Mouse (Mus musculus): ENCODE data around the gene Rpl18a. TPM values are rescaled to one million over a fixed set of nuclear protein-coding genes. Genes with fewer than 3 reads are reported as not detected.

The Rpl18a gene
- 2,423 and 2,642 TPM in 2 replicates for polyA plus RNA-seq (2015; fragmentation: Nextera tagmentation; extraction: Ambion mirVana)

GRCm38 (mm10) chr8:70897021-70897680, at the start of gene Rpl18a:
TSS of gene Rpl18a (minus strand) at chr8:70897412.

DNA sequence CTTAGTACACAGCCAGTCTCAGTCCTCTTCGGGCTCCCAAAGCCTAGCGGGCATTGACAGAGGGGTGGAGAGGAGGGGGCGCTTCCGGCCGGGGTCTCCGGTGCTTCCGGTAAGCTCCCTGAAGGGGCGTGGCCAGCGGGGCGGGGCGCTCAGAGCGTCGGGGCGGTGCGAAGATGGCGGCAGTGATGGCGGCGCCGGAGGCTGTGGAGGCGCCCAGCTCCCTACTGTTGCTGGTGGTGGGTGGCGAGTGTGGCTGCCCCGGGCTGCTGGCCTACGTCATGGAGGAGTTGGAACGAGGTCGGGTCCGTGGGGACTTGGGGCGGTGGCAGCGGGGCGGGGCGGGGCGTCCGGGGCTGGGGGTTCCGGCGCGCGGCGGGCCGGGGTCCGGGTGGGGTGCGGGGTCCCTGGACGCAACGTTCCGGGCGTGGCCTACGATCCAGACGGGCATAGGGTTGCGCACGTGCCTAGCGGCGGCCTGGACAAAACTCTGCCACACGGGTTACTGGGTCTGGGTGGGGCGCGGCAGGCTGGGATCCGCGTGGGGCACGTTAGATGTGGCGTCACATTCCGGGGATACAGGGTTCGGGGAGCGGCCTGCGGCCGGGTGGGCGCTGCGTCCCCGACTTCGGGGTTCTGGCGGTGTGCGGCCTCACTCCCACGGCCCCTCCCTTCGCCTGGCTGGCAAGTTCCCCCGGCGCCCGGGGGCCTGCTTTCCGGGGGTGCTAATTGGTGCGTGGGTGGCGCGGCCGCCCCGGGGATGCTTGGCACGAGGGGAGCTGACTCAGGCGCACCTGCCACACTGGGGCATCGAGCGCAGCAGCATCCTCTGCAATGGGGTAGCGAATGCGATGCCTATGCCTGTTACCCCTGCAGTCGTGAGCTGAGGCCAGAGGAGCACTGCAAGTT, 8.9 kb upstream of the Rpl18a start, which contains the start of gene Map1s:
Map1s (plus strand) TSS at position 102 of the 906 bp plus-strand sequence.

GRCm38 (mm10) chr8:70892022-70892895, 5.0 kb downstream of the Rpl18a start, which contains the start of gene Slc5a5:
TSS of gene Slc5a5 (minus strand) at chr8:70892757.

GRCm38 (mm10) chr8:70873364-70873985, 23.7 kb downstream of the Rpl18a start, which contains the start of gene Ccdc124:
TSS of gene Ccdc124 (minus strand) at chr8:70873935.

GRCm38 (mm10) chr8:70862824-70863641, 34.2 kb downstream of the Rpl18a start, which contains the start of gene Kcnn1:
TSS of gene Kcnn1 (minus strand) at chr8:70863258.

MicroRNAs within 50 kb of the gene (microRNA counts, 519-probe panel; counts per million panel counts)
- 40.5 counts per million for microRNA mmu-miR-1969

Small RNA genes lying within 50 kb of the gene (microRNA-seq; reads per million reads assigned to microRNA genes)
- gene Mir1969: 8.4 reads per million, percentile 18 among the genes with 10 or more reads in this experiment
- gene Mir7067: not detected

Other genes with a start within 250 kb of the Rpl18a start
- gene Pgpep1, start 237.0 kb downstream of the Rpl18a start, polyA plus RNA-seq (2015; fragmentation: Nextera tagmentation; extraction: Ambion mirVana): 72.8 and 79.8 TPM in 2 replicates
- 194 and 204 TPM in 2 replicates for gene Lsm4, start 224.2 kb downstream of the Rpl18a start, polyA plus RNA-seq (2015; fragmentation: Nextera tagmentation; extraction: Ambion mirVana)
- gene Jund, start 198.5 kb downstream of the Rpl18a start, polyA plus RNA-seq (2015; fragmentation: Nextera tagmentation; extraction: Ambion mirVana): 107 and 140 TPM in 2 replicates
- 0.03 TPM in 1 of 2 replicates, not detected in the other for gene Iqcn, start 194.0 kb downstream of the Rpl18a start, polyA plus RNA-seq (2015; fragmentation: Nextera tagmentation; extraction: Ambion mirVana)
- gene Gm3336, start 178.9 kb downstream of the Rpl18a start, polyA plus RNA-seq (2015; fragmentation: Nextera tagmentation; extraction: Ambion mirVana): not detected in 2 replicates
- 0.12 and 0.14 TPM in 2 replicates for gene Pde4c, start 173.7 kb downstream of the Rpl18a start, polyA plus RNA-seq (2015; fragmentation: Nextera tagmentation; extraction: Ambion mirVana)
- 832 and 885 TPM in 2 replicates for gene Rab3a, start 142.7 kb downstream of the Rpl18a start, polyA plus RNA-seq (2015; fragmentation: Nextera tagmentation; extraction: Ambion mirVana)
- 50.0 and 53.0 TPM in 2 replicates for gene Mpv17l2, start 136.5 kb downstream of the Rpl18a start, polyA plus RNA-seq (2015; fragmentation: Nextera tagmentation; extraction: Ambion mirVana)
- gene Pik3r2, start 120.7 kb downstream of the Rpl18a start, polyA plus RNA-seq (2015; fragmentation: Nextera tagmentation; extraction: Ambion mirVana): 81.0 and 96.3 TPM in 2 replicates
- gene Mast3, start 92.4 kb downstream of the Rpl18a start, polyA plus RNA-seq (2015; fragmentation: Nextera tagmentation; extraction: Ambion mirVana): 18.3 and 21.3 TPM in 2 replicates
- 0.09 and 0.14 TPM in 2 replicates for gene Il12rb1, start 89.0 kb downstream of the Rpl18a start, polyA plus RNA-seq (2015; fragmentation: Nextera tagmentation; extraction: Ambion mirVana)
- 5.3 and 5.8 TPM in 2 replicates for gene Arrdc2, start 57.7 kb downstream of the Rpl18a start, polyA plus RNA-seq (2015; fragmentation: Nextera tagmentation; extraction: Ambion mirVana)
- 9.4 and 10.1 TPM in 2 replicates for gene Kcnn1, start 34.2 kb downstream of the Rpl18a start, polyA plus RNA-seq (2015; fragmentation: Nextera tagmentation; extraction: Ambion mirVana)
- 134 and 163 TPM in 2 replicates for gene Ccdc124, start 23.5 kb downstream of the Rpl18a start, polyA plus RNA-seq (2015; fragmentation: Nextera tagmentation; extraction: Ambion mirVana)
- gene Slc5a5, start 4.7 kb downstream of the Rpl18a start, polyA plus RNA-seq (2015; fragmentation: Nextera tagmentation; extraction: Ambion mirVana): 5.6 and 5.9 TPM in 2 replicates
- 49.9 and 57.3 TPM in 2 replicates for gene Map1s, start 8.5 kb upstream of the Rpl18a start, polyA plus RNA-seq (2015; fragmentation: Nextera tagmentation; extraction: Ambion mirVana)

Measured in neural tube, postnatal 0 days (tissue).